Mouse (Mus musculus): ENCODE data around the gene Otog. TPM values are rescaled to one million over a fixed set of nuclear protein-coding genes. Genes with fewer than 3 reads are reported as not detected.

The Otog gene
- not detected in 2 replicates for polyA plus RNA-seq (2012; ENCODE audit: low replicate concordance)

DNA sequence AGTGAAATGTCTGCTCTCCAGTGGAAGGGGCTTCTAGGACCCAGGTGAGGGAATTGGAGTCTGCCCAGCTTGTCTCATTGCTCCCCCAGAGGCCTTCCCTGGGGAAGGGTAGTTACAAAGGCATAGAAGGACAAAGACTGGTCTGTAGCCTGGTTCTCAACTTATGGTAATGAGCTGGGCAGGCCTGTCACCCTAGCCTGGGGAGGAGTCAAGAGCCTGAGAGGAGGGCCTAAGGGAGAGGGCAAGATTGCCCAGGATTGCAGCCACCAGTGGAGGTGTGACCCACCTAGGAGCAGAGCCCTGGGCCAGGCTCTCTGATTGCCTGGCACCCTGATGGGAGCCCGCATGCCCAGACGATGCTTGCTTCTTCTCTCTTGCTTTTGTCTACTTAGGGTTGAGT is at the start of gene Otog:
Gene Otog (plus strand): TSS at position 292 of the 400 bp plus-strand sequence.

DNA sequence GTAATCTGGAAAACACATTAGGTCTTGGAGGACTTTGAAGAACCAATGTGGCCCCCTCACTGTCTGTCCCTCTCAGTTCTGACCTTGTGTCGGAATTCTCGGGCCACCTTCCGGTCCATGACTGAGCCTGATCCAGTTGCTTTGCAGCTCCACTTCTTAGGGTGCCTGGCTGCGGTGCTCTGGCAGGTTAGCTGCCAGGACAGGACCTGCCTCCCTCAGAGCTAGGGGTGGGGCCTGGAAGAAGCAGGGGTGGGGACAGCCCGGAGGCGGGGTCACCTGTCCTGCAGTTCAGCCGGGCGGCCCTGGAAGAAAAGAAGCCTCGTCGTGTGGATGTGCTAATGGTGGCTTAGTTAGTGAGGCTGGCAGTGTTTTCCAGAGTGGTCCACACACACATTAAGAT is 2.4 kb upstream of the Otog start, which contains the start of gene Ush1c:
Gene Ush1c (minus strand): TSS at position 158 of the 400 bp plus-strand sequence.

Other genes starting within 250 kb of the Otog start
- not detected in 2 replicates for gene Abcc6, start 210.7 kb upstream of the Otog start, polyA plus RNA-seq (2012; ENCODE audit: low replicate concordance)
- 23.2 and 27.7 TPM in 2 replicates for gene Nomo1, start 207.3 kb upstream of the Otog start, polyA plus RNA-seq (2012; ENCODE audit: low replicate concordance)
- gene Kcnj11, start 140.2 kb upstream of the Otog start, polyA plus RNA-seq (2012; ENCODE audit: low replicate concordance), result 0.05 TPM in 1 of 2 replicates, not detected in the other
- 0.25 TPM in 1 of 2 replicates, not detected in the other for gene Abcc8, start 61.0 kb upstream of the Otog start, polyA plus RNA-seq (2012; ENCODE audit: low replicate concordance)
- not detected in 2 replicates for gene Ush1c, start 2.5 kb upstream of the Otog start, polyA plus RNA-seq (2012; ENCODE audit: low replicate concordance)
- gene Myod1, start 135.5 kb downstream of the Otog start, polyA plus RNA-seq (2012; ENCODE audit: low replicate concordance), result 0.10 TPM in 1 of 2 replicates, not detected in the other
- gene Kcnc1, start 155.5 kb downstream of the Otog start, polyA plus RNA-seq (2012; ENCODE audit: low replicate concordance), result 1.2 and 3.5 TPM in 2 replicates